Mouse (Mus musculus) CH12.LX (cell line): ENCODE measurements at regions not wholly inside any gene's neighbourhood (a gene's known extent, or its start where the extent isn't known, plus 50 kb on each side); places are given as distances from the start of the nearest gene placed in this dataset.

ENCODE experiments used
- DNase-seq: peaks from one replicate; pipeline ENCODE4 v3.0.0-alpha.2; 2013; ENCODE audit errors: extremely low read depth
- H3K27ac ChIP-seq: 2 replicates; pipeline ENCODE4 v1.5.1; 2012; ENCODE audit warnings: low read depth, mild to moderate bottlenecking, control low read depth, moderate library complexity; ENCODE audit not compliant: insufficient read depth
- H3K27me3 ChIP-seq: replicated peaks from 2 replicates; pipeline ENCODE3; 2012; ENCODE audit warnings: inconsistent platforms
- H3K36me3 ChIP-seq, 2 experiments: replicated peaks in 1 of 2; 2 replicates each; pipeline versions ENCODE3 to v1.6.1; 2012; ENCODE audit warnings: inconsistent platforms in 1 of 2, low read length in 1 of 2, mild to moderate bottlenecking in 1 of 2, mixed read lengths in 1 of 2, moderate library complexity in 1 of 2; ENCODE audit not compliant: control insufficient read depth in 1 of 2, insufficient read depth in 1 of 2
- H3K4me1 ChIP-seq, 2 experiments: 2 replicates each; pipeline ENCODE4 v1.6.1; 2012; ENCODE audit warnings: inconsistent platforms in 1 of 2, moderate library complexity in 1 of 2; ENCODE audit not compliant: insufficient read depth in 2 of 2, control insufficient read depth in 1 of 2
- H3K4me2 ChIP-seq: 2 replicates; pipeline ENCODE4 v1.6.1; 2012; ENCODE audit warnings: low read depth, mild to moderate bottlenecking, control low read depth; ENCODE audit not compliant: poor library complexity, insufficient read depth, severe bottlenecking
- H3K4me3 ChIP-seq, 3 experiments: fragments of 150-350 bp in 1 of 3; sonication (generic) in 1 of 3; replicated peaks in 1 of 3; 2 replicates each; pipeline versions ENCODE3 to v1.5.1; 2011 to 2012; ENCODE audit warnings: low read depth in 2 of 3, low read length in 2 of 3, mild to moderate bottlenecking in 2 of 3, moderate library complexity in 2 of 3, control low read depth in 1 of 3, improper control_type of control experiment in 1 of 3, inconsistent platforms in 1 of 3, mixed read lengths in 1 of 3; ENCODE audit not compliant: poor library complexity in 1 of 3
- H3K79me2 ChIP-seq: replicated peaks from 2 replicates; pipeline ENCODE4 v1.6.1; 2012; ENCODE audit warnings: mild to moderate bottlenecking, moderate library complexity; ENCODE audit not compliant: control insufficient read depth, poor library complexity, insufficient read depth, severe bottlenecking; ENCODE audit errors: extremely low read depth
- H3K9ac ChIP-seq: 2 replicates; pipeline ENCODE4 v1.6.1; 2012; ENCODE audit warnings: low read depth, mild to moderate bottlenecking, control low read depth, moderate library complexity; ENCODE audit not compliant: insufficient read depth
- H3K9me3 ChIP-seq: replicated peaks from 2 replicates; pipeline ENCODE3; 2012; ENCODE audit warnings: low read length, inconsistent platforms, mixed read lengths
- CHD1 ChIP-seq: IDR thresholded peaks from 2 replicates; pipeline ENCODE4 v1.6.1; 2012; ENCODE audit warnings: low read depth, low read length, improper control_type of control experiment, inconsistent platforms
- CHD2 ChIP-seq: IDR thresholded peaks from 2 replicates; pipeline ENCODE4 v1.6.1; 2011; ENCODE audit warnings: low read length, improper control_type of control experiment
- ELF1 ChIP-seq: IDR thresholded peaks from 2 replicates; pipeline ENCODE4 v1.6.1; 2014; ENCODE audit warnings: low read depth, mild to moderate bottlenecking, inconsistent platforms, low read length, improper control_type of control experiment
- EP300 ChIP-seq: IDR thresholded peaks from 2 replicates; pipeline ENCODE4 v1.6.1; 2011; ENCODE audit warnings: low read length, improper control_type of control experiment
- ETS1 ChIP-seq: conservative IDR thresholded peaks from 2 replicates; pipeline ENCODE4 v1.6.1; 2012; ENCODE audit warnings: low read depth, mild to moderate bottlenecking, inconsistent platforms, low read length, improper control_type of control experiment, moderate library complexity
- IRF4 ChIP-seq: IDR thresholded peaks from 2 replicates; pipeline ENCODE4 v1.6.1; 2014; ENCODE audit warnings: low read depth, mild to moderate bottlenecking, inconsistent platforms, low read length, improper control_type of control experiment
- KAT2A ChIP-seq: IDR thresholded peaks from 2 replicates; pipeline ENCODE4 v1.6.1; 2012; ENCODE audit warnings: low read length, improper control_type of control experiment, inconsistent platforms; ENCODE audit not compliant: insufficient replicate concordance
- MEF2A ChIP-seq: IDR thresholded peaks from 2 replicates; pipeline ENCODE4 v1.6.1; 2014; ENCODE audit warnings: low read depth, mild to moderate bottlenecking, inconsistent platforms, low read length, improper control_type of control experiment, borderline replicate concordance
- MXI1 ChIP-seq: IDR thresholded peaks from 2 replicates; pipeline ENCODE4 v1.6.1; 2011; ENCODE audit warnings: mild to moderate bottlenecking, low read depth, low read length, improper control_type of control experiment
- MYC ChIP-seq: IDR thresholded peaks from 2 replicates; pipeline ENCODE4 v1.6.1; 2011; ENCODE audit warnings: low read depth, mild to moderate bottlenecking, improper control_type of control experiment, low read length
- NRF1 ChIP-seq: IDR thresholded peaks from 2 replicates; pipeline ENCODE4 v1.6.1; 2014; ENCODE audit warnings: low read depth, mild to moderate bottlenecking, inconsistent platforms, low read length, improper control_type of control experiment, moderate library complexity
- RAD21 ChIP-seq: IDR thresholded peaks from 2 replicates; pipeline ENCODE4 v1.6.1; 2011; ENCODE audit warnings: low read depth, mild to moderate bottlenecking, low read length, improper control_type of control experiment, moderate library complexity
- RCOR1 ChIP-seq: conservative IDR thresholded peaks from 2 replicates; pipeline ENCODE4 v1.6.1; 2012; ENCODE audit warnings: low read depth, mild to moderate bottlenecking, inconsistent platforms, low read length, improper control_type of control experiment
- SIN3A ChIP-seq: IDR thresholded peaks from 2 replicates; pipeline ENCODE4 v1.6.1; 2012; ENCODE audit warnings: low read length, improper control_type of control experiment, inconsistent platforms
- SMC3 ChIP-seq: IDR thresholded peaks from 2 replicates; pipeline ENCODE4 v1.6.1; 2011; ENCODE audit warnings: low read depth, low read length, improper control_type of control experiment
- TBP ChIP-seq: conservative IDR thresholded peaks from 2 replicates; pipeline ENCODE4 v1.6.1; 2011; ENCODE audit warnings: low read depth, low read length, improper control_type of control experiment
- UBTF ChIP-seq: IDR thresholded peaks from 2 replicates; pipeline ENCODE4 v1.6.1; 2012; ENCODE audit warnings: low read depth, mild to moderate bottlenecking, inconsistent platforms, low read length, improper control_type of control experiment, moderate library complexity
- USF2 ChIP-seq: conservative IDR thresholded peaks from 2 replicates; pipeline ENCODE4 v1.6.1; 2011; ENCODE audit warnings: low read depth, low read length, improper control_type of control experiment
- ZKSCAN1 ChIP-seq: IDR thresholded peaks from 2 replicates; pipeline ENCODE4 v1.6.1; 2012; ENCODE audit warnings: low read depth, inconsistent platforms, low read length, improper control_type of control experiment, borderline replicate concordance
- ZNF384 ChIP-seq: IDR thresholded peaks from 2 replicates; pipeline ENCODE4 v1.6.1; 2012; ENCODE audit warnings: low read depth, low read length, improper control_type of control experiment, inconsistent platforms
- dilution Hi-C: fragments of 300-500 bp; cut with MboI; formaldehyde crosslinking; loops from 2 replicates; pipeline ENCODE4 v1.14.3; 2020; ENCODE audit warnings: low sequenced_read_pairs; ENCODE audit not compliant: extremely low pct_unique_long_range_greater_than_20kb, extremely low pct_ligation_motif_present
- in situ Hi-C: fragments of 300-500 bp; cut with MboI; formaldehyde crosslinking; loops from 3 replicates; pipeline ENCODE4 v1.14.3; 2019; ENCODE audit warnings: low sequenced_read_pairs, low pct_ligation_motif_present, low pct_unique_long_range_greater_than_20kb, mixed read lengths

DNA sequence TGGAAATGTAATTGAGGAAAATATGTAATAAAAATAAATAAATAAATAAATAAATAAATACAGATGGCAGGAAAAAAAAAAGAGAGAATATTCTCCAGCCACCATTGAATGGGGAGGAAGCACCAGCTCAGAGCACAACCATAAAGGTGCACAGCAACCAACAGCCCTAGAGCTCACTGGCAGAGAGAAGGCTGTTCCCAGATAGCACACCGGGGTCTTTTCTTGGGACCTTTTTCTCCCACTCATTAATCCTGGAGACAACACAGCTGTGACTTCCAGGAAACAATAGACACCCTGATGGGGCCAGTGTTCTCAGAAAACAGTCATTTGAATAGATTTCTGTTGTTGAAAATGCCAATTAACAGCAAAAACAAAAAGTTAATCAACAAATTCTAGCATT, 263.1 kb downstream of the Actr3 start:
- Histone ChIP-seq H3K27ac (no peak overlapping the region), H3K36me3 (no peaks in the 10 kb centered on the region), H3K27me3 (peaks cover 43% of the 10 kb centered on the region), H3K9me3 (no peaks in the 10 kb centered on the region), H3K4me2 (no peak overlapping the region), H3K9ac (no peak overlapping the region), H3K79me2 (no peaks in the 10 kb centered on the region), H3K4me1 (no peaks in the 10 kb centered on the region), H3K4me3 (no peak overlapping the region)
- in situ Hi-C loops (no loop called here), dilution Hi-C loops (no loop called here)
- no peak for TF ChIP-seq CHD2
- TF ChIP-seq SIN3A = no peak
- TF ChIP-seq RAD21 = no peak
- no peak for TF ChIP-seq UBTF
- no peak for TF ChIP-seq SMC3
- no peak for TF ChIP-seq TBP
- TF ChIP-seq ETS1 = no peak
- TF ChIP-seq CHD1 = no peak
- no peak for TF ChIP-seq EP300
- TF ChIP-seq MXI1 = no peak
- no peak for TF ChIP-seq USF2
- TF ChIP-seq ELF1 = no peak
- no peak for TF ChIP-seq RCOR1
- TF ChIP-seq ZKSCAN1 = no peak
- TF ChIP-seq IRF4 = no peak
- TF ChIP-seq KAT2A = no peak
- no peak for DNase-seq

DNA sequence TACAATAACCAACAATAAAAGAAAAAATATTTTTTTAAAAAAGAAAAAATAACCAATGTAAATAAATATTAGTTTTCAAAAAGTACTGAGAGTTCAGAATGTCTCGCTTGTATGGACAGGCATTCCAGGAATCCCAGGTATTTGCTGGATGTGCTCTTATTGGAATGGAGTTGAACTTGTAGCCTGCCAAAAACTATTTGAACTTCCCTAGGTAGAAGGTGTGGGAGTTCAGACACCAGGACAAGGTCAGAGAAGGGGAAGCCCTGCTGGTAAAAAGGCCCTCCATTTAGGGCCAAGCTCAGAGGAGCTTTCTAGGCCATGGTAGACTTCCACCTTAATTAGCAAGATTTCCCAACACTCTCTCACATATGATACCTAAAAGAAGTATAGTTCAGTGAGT, 270.3 kb downstream of the Actr3 start:
- Histone ChIP-seq H3K4me3 (no peak overlapping the region), H3K27me3 (peaks cover 25% of the 10 kb centered on the region), H3K4me2 (no peak overlapping the region), H3K27ac (no peak overlapping the region), H3K9me3 (no peaks in the 10 kb centered on the region), H3K4me1 (no peaks in the 10 kb centered on the region), H3K36me3 (no peaks in the 10 kb centered on the region), H3K79me2 (no peaks in the 10 kb centered on the region), H3K9ac (no peak overlapping the region)
- no peak for DNase-seq
- TF ChIP-seq UBTF (no peak), MYC (no peak), ZNF384 (no peak), SMC3 (no peak), MEF2A (no peak), NRF1 (no peak)
- dilution Hi-C loops = no loop called here
- in situ Hi-C loops = no loop called here
